Mouse (Mus musculus) large intestine, adult 2 months (tissue): ENCODE data around the gene Chrm4. TPM values are rescaled to one million over a fixed set of nuclear protein-coding genes. Genes with fewer than 3 reads are reported as not detected.

ENCODE experiments used
- DNase-seq: peaks from one replicate; pipeline ENCODE4 v3.0.0-alpha.2; 2012; ENCODE audit warnings: low read depth, low spot score
- WGBS: fragments of 180-500 bp; shearing (Covaris S2); methylation state at CpG from one replicate; pipeline ENCODE4 v1.1.7; 2018; 5-methylcytosine and 5-hydroxymethylcytosine counted together
- polyA plus RNA-seq: library from polyadenylated mRNA; depleted of rRNA; stranded (reverse); fragments of >200 nt; gene quantifications from 2 replicates; pipeline ENCODE4 v1.2.3, GENCODE M21; 2012

Chrm4 gene
- polyA plus RNA-seq, 1 experiment, result 4.8 TPM

GRCm38 (mm10) chr2:91921790-91922570 lies 5.1 kb upstream of the Chrm4 start:
- 2% methylated on average over 64 of the region's 64 CpGs for WGBS
- no peak for DNase-seq

- no peak for DNase-seq
- WGBS, result 3% methylated on average over 37 of the region's 37 CpGs
Observed at GRCm38 (mm10) chr2:91922586-91923414, 4.2 kb upstream of the Chrm4 start.

GRCm38 (mm10) chr2:91923415-91924337 lies 3.4 kb upstream of the Chrm4 start:
- DNase-seq, result no peak
- 5% methylated on average over 54 of the region's 54 CpGs for WGBS

DNA sequence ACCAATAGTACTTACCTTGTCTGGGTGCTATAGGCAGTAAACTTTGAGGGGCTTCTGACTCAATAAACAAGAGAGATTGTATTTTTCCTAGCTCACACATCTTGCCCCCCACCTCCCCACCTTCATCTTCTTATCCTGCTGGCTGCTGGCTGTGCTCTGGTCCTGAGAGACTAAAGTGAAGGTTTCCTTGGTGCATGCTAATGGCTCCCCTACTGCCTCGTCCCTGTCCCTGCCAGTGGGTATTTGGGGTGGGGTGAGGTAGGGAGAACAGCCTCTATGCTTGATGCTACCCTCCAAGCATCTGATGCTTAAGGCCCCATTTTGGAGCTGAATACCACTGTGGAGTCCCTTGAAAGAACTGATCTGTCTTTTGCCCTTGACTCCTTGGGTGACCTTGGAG lies 2.3 kb upstream of the Chrm4 start:
- WGBS, result 89% methylated on average over 1 of the region's 1 CpGs
- DNase-seq, result no peak

GRCm38 (mm10) chr2:91925442-91925841 lies 1.6 kb upstream of the Chrm4 start:
- no peak for DNase-seq
- WGBS, result 58% methylated on average over 15 of the region's 15 CpGs

GRCm38 (mm10) chr2:91927826-91928533 lies 931 bp downstream of the Chrm4 start:
- 40% methylated on average over 34 of the region's 34 CpGs for WGBS

DNA sequence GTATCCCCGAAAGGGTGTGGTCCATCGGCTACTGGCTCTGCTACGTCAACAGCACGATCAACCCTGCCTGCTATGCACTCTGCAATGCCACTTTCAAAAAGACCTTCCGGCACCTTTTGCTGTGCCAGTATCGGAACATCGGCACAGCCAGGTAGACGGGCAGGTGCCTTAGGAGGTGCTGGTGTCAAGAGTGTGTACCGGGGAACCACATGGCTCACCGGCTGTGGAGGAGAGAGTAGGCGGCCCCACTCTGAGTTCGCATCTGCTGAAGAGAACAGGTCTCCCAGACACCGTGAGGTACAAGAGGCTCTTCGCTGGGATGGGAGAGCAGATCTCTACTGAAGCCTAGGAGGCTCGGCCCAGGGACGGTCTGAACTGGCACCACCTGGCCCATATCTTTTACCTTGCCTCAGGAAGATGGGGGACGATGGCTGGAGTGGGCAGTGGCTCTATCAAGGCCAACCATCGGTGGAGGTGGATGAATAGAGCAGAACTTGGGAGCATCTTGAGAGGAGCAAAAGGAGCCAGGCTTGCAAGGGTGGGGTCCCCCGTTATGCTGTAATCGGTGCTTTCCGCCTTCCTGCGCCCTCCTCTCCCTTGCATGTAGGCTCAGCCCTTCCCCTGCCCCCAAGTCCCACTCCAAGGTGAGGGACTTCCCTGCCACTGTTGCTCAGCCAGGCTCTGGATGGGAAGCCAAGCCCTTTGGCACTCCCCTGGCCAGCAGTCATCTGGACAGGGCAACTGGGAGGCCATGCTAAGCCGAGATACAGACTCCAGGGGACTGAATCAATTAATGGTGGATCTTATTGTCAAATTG lies 1.7 kb downstream of the Chrm4 start:
- DNase-seq, result no peak
- WGBS, result 76% methylated on average over 23 of the region's 23 CpGs

More at GRCm38 (mm10) chr2:91927826-91928533, 931 bp downstream of the Chrm4 start:
- peak; percentile 74 for DNase-seq

GRCm38 (mm10) chr2:91929455-91929854 lies 2.4 kb downstream of the Chrm4 start:
- WGBS, result 87% methylated on average over 3 of the region's 3 CpGs
- no peak for DNase-seq

DNA sequence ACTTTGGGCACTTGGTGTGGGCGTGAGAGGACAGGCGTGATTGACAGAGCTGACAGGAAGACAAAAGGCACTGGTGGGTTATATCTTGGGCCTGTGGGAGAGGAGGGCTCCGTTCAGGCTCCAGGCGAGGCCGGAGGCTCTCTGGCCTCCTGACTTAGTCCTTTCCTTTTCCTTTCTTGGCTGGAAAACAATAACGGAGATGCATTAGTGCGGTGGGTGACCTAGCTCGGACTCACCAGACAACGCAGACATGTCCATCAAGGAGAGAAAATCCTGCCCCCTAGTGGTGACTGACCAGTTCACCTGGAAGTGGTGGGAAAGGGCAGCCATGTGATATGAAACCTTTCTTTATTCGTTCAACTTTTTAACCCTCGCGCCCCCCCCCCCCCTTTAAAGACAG lies 2.9 kb downstream of the Chrm4 start:
- no peak for DNase-seq
- 38% methylated on average over 12 of the region's 12 CpGs for WGBS

GRCm38 (mm10) chr2:91930761-91931291 lies 3.8 kb downstream of the Chrm4 start:
- no peak for DNase-seq
- 56% methylated on average over 23 of the region's 23 CpGs for WGBS

- no peak for DNase-seq
Observed at GRCm38 (mm10) chr2:91931328-91932159, 4.5 kb downstream of the Chrm4 start.

DNA sequence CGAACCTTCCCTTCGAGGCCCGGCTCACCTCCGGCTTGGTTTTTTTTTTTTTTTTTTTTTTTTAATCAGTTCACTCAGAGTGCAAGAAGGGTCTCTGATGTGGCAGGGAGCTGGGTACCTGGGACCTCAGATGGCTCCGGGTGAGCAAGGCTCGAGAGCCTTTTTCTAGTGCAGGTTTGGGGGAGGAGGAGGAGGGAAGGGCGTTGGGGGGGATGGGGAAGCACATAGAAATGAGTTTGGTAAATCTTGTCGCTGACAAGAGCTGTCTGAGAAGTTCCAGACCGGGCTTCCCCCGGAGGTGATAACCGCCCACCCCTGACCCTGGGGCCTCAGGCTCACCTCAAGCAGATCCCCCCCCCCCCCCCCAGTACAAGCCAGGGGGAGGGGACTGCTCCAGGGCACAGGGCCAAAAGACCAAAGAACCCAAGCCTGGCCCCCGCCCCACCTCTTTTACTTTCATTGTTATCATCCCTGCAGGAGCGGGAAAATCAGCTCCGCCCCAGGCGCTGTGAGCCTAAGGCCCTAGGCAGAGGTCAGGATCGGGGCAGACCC lies 5.2 kb downstream of the Chrm4 start, which contains the start of gene Mdk:
Mdk (minus strand) TSS at position 138 of the 552 bp plus-strand sequence.
- DNase-seq, result no peak
- 23% methylated on average over 16 of the region's 16 CpGs for WGBS

More at GRCm38 (mm10) chr2:91931328-91932159, 4.5 kb downstream of the Chrm4 start:
- 39% methylated on average over 50 of the region's 50 CpGs for WGBS

- 23% methylated on average over 6 of the region's 6 CpGs for WGBS
Observed at GRCm38 (mm10) chr2:91932737-91933350, 5.8 kb downstream of the Chrm4 start.

GRCm38 (mm10) chr2:91933471-91933870 lies 6.4 kb downstream of the Chrm4 start:
- 81% methylated on average over 9 of the region's 9 CpGs for WGBS
- DNase-seq, result no peak

More at GRCm38 (mm10) chr2:91932737-91933350, 5.8 kb downstream of the Chrm4 start:
- DNase-seq, result no peak

DNA sequence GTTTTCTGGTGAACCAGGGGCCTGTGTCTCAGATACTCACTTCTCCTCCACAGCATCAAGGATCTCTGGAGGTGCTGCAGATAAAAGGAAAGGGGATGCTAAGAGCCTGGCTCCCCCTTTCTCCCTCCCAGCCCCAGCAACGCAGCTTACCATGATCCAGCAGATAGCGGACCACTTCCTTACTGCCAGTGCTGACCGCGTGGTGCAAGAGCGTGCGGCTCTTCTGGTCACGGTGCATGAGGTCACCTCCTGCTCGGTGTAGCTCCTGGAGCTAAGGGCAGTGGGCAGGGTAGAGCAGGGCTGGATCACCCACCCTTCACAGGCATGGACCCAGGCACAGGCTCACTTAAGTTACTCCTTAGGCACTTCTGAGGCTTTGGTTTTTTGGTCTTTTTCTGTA lies 7.0 kb downstream of the Chrm4 start:
- WGBS, result 68% methylated on average over 8 of the region's 8 CpGs

DNA sequence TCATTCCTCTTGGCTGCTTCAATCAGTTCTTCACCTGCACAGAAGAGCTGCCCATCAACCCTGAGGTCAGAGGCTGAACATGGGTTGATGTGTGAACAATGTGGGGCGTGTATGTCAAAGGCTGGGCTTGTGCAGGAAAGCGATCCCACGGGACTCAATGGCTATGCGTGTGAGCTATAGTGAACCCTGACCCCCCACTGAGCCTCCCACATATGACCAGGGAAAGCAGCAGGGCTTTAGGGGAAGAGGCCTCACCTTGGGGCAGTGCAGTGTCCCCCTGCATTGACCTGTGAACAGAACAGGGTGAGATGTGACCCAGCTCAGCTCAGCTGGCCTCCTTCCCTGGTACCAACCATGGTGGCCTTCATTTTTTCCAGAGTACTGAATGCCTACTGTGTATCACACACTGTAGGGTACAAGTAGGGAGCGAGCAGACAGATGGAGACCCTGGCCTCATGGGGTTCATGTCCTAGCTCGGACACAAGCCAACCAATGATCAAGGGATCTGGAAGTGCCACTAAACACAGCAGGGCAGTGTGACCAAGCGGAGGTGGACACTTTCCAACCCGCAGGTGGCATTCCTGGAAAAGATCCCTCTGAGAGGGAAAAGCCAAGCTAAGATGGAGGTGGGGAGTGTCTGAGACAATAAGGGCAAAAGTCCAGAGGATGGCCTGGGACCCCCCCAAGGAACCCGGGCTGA lies 7.9 kb downstream of the Chrm4 start:
- 76% methylated on average over 9 of the region's 9 CpGs for WGBS
- DNase-seq, result no peak

More for the DNA sequence above, 7.0 kb downstream of the Chrm4 start:
- no peak for DNase-seq
